Mouse (Mus musculus) forebrain, embryonic 13.5 days (tissue): ENCODE measurements around the gene Fank1. TPM values are rescaled to one million over a fixed set of nuclear protein-coding genes. Genes with fewer than 3 reads are reported as not detected.

ENCODE experiments used
- ATAC-seq: fragments of 200-750 bp; cut with Nextera tagmentation; 2 replicates; pipeline ENCODE4 v1.8.0; 2017
- H3K27ac ChIP-seq: fragments of 300-500 bp; sonication (generic); 2 replicates; pipeline ENCODE4 v1.5.1; 2015; ENCODE audit warnings: inconsistent platforms, mild to moderate bottlenecking, moderate library complexity
- H3K27me3 ChIP-seq: fragments of 300-500 bp; sonication (generic); 2 replicates; pipeline ENCODE4 v1.6.1; 2015; ENCODE audit warnings: mild to moderate bottlenecking, inconsistent platforms
- H3K36me3 ChIP-seq: fragments of 300-500 bp; sonication (generic); 2 replicates; pipeline ENCODE4 v1.6.1; 2015; ENCODE audit warnings: mild to moderate bottlenecking, inconsistent platforms; ENCODE audit not compliant: poor library complexity, severe bottlenecking
- H3K4me1 ChIP-seq: fragments of 300-500 bp; sonication (generic); 2 replicates; pipeline ENCODE4 v1.6.1; 2015; ENCODE audit warnings: inconsistent platforms
- H3K4me2 ChIP-seq: fragments of 300-500 bp; sonication (generic); 2 replicates; pipeline ENCODE4 v1.6.1; 2015; ENCODE audit warnings: inconsistent platforms, mild to moderate bottlenecking, moderate library complexity
- H3K4me3 ChIP-seq: fragments of 300-500 bp; sonication (generic); 2 replicates; pipeline ENCODE4 v1.5.1; 2015; ENCODE audit warnings: mild to moderate bottlenecking, inconsistent platforms
- H3K9ac ChIP-seq: fragments of 300-500 bp; sonication (generic); 2 replicates; pipeline ENCODE4 v1.6.1; 2015; ENCODE audit warnings: mild to moderate bottlenecking, inconsistent platforms
- H3K9me3 ChIP-seq: fragments of 300-500 bp; sonication (generic); replicated peaks from 2 replicates; pipeline ENCODE4 v1.6.1; 2016; ENCODE audit warnings: inconsistent platforms
- WGBS: fragments of 180-500 bp; shearing (Covaris S2); methylation state at CpG from one replicate; pipeline ENCODE4 v1.1.7; 2015; 5-methylcytosine and 5-hydroxymethylcytosine counted together
- polyA plus RNA-seq: library from polyadenylated mRNA; unstranded; fragments of >200 nt; fragmentation: Nextera tagmentation; extraction: Ambion mirVana; gene quantifications from 2 replicates; pipeline ENCODE4 v1.2.1, GENCODE M21; 2015

The Fank1 gene
- polyA plus RNA-seq, 1 experiment from 2014 or later, result 1.8 TPM

- Histone ChIP-seq H3K27me3 (no peaks in the 10 kb centered on the region), H3K9ac (no peak overlapping the region), H3K27ac (no peak overlapping the region), H3K4me1 (peaks cover 6% of the 10 kb centered on the region), H3K4me3 (no peak overlapping the region), H3K9me3 (no peaks in the 10 kb centered on the region), H3K4me2 (no peak overlapping the region), H3K36me3 (no peaks in the 10 kb centered on the region)
- ATAC-seq, result no peak
- WGBS, result 84% methylated on average over 2 of the region's 2 CpGs
Observed at GRCm38 (mm10) chr7:133794720-133795119, 18.1 kb downstream of the Fank1 start.

GRCm38 (mm10) chr7:133799928-133800327 lies 23.3 kb downstream of the Fank1 start:
- Histone ChIP-seq H3K4me3 (no peak overlapping the region), H3K9ac (no peak overlapping the region), H3K27ac (no peak overlapping the region), H3K4me1 (0 out of 2 replicates have a peak, but pooled peaks cover 3% of the 10 kb centered on the region), H3K9me3 (no peaks in the 10 kb centered on the region), H3K36me3 (no peaks in the 10 kb centered on the region), H3K4me2 (no peak overlapping the region), H3K27me3 (no peaks in the 10 kb centered on the region)
- no peak for ATAC-seq
- 85% methylated on average over 5 of the region's 5 CpGs for WGBS

GRCm38 (mm10) chr7:133801823-133802222 lies 25.2 kb downstream of the Fank1 start:
- no peak for ATAC-seq
- no peaks in the 10 kb centered on the region for H3K36me3 ChIP-seq
- 54% methylated on average over 6 of the region's 6 CpGs for WGBS
- no peak overlapping the region for H3K9ac ChIP-seq
- no peak overlapping the region for H3K4me2 ChIP-seq
- no peaks in the 10 kb centered on the region for H3K27me3 ChIP-seq
- H3K27ac ChIP-seq, result no peak overlapping the region
- H3K4me1 ChIP-seq, result 0 out of 2 replicates have a peak, but pooled peaks cover 3% of the 10 kb centered on the region
- no peak overlapping the region for H3K4me3 ChIP-seq
- no peaks in the 10 kb centered on the region for H3K9me3 ChIP-seq

- no peaks in the 10 kb centered on the region for H3K36me3 ChIP-seq
- 0 out of 2 replicates have a peak, but pooled peaks have one; percentile 51 for ATAC-seq
- H3K27me3 ChIP-seq, result no peaks in the 10 kb centered on the region
- H3K4me2 ChIP-seq, result no peak overlapping the region
- no peak overlapping the region for H3K4me3 ChIP-seq
- H3K9ac ChIP-seq, result no peak overlapping the region
- WGBS, result 58% methylated on average over 7 of the region's 7 CpGs
- no peaks in the 10 kb centered on the region for H3K9me3 ChIP-seq
- no peak overlapping the region for H3K27ac ChIP-seq
- H3K4me1 ChIP-seq, result 0 out of 2 replicates have a peak, but pooled peaks cover 3% of the 10 kb centered on the region
Observed at GRCm38 (mm10) chr7:133805614-133806175, 29.0 kb downstream of the Fank1 start.

- no peak overlapping the region for H3K9ac ChIP-seq
- WGBS, result 72% methylated on average over 7 of the region's 7 CpGs
- no peaks in the 10 kb centered on the region for H3K27me3 ChIP-seq
- H3K4me3 ChIP-seq, result no peak overlapping the region
- H3K4me1 ChIP-seq, result no peaks in the 10 kb centered on the region
- H3K9me3 ChIP-seq, result no peaks in the 10 kb centered on the region
- ATAC-seq, result no peak
- no peaks in the 10 kb centered on the region for H3K36me3 ChIP-seq
- H3K4me2 ChIP-seq, result no peak overlapping the region
- H3K27ac ChIP-seq, result peak overlapping the region; percentile 40
Observed at GRCm38 (mm10) chr7:133812927-133813326, 36.3 kb downstream of the Fank1 start.

- no peaks in the 10 kb centered on the region for H3K4me1 ChIP-seq
- H3K9me3 ChIP-seq, result no peaks in the 10 kb centered on the region
- no peak overlapping the region for H3K9ac ChIP-seq
- H3K4me3 ChIP-seq, result no peak overlapping the region
- no peak for ATAC-seq
- no peaks in the 10 kb centered on the region for H3K36me3 ChIP-seq
- H3K27ac ChIP-seq, result 0 out of 2 replicates have a peak overlapping the region, but pooled peaks have one; percentile 40
- no peaks in the 10 kb centered on the region for H3K27me3 ChIP-seq
- WGBS, result 70% methylated on average over 4 of the region's 4 CpGs
- no peak overlapping the region for H3K4me2 ChIP-seq
Observed at GRCm38 (mm10) chr7:133813331-133813730, 36.7 kb downstream of the Fank1 start.

- ATAC-seq, result no peak
- H3K4me3 ChIP-seq, result no peak overlapping the region
- H3K27me3 ChIP-seq, result no peaks in the 10 kb centered on the region
- H3K4me1 ChIP-seq, result no peaks in the 10 kb centered on the region
- 91% methylated on average over 6 of the region's 6 CpGs for WGBS
- peaks cover 3% of the 10 kb centered on the region; the same call in 1 of the 2 replicates for H3K9me3 ChIP-seq
- no peaks in the 10 kb centered on the region for H3K36me3 ChIP-seq
- H3K27ac ChIP-seq, result no peak overlapping the region
- no peak overlapping the region for H3K4me2 ChIP-seq
- no peak overlapping the region for H3K9ac ChIP-seq
Observed at GRCm38 (mm10) chr7:133823751-133824150, 47.1 kb downstream of the Fank1 start.

- no peak for ATAC-seq
- Histone ChIP-seq H3K9me3 (peaks cover 3% of the 10 kb centered on the region; the same call in 1 of the 2 replicates), H3K4me2 (no peak overlapping the region), H3K4me3 (no peak overlapping the region), H3K4me1 (no peaks in the 10 kb centered on the region), H3K9ac (no peak overlapping the region), H3K27me3 (no peaks in the 10 kb centered on the region), H3K27ac (no peak overlapping the region), H3K36me3 (no peaks in the 10 kb centered on the region)
- 94% methylated on average over 2 of the region's 2 CpGs for WGBS
Observed at GRCm38 (mm10) chr7:133824579-133824978, 47.9 kb downstream of the Fank1 start.

GRCm38 (mm10) chr7:133828514-133828913 lies 51.9 kb downstream of the Fank1 start:
- H3K27ac ChIP-seq, result no peak overlapping the region; the same call in 1 of the 2 replicates
- no peaks in the 10 kb centered on the region for H3K4me1 ChIP-seq
- ATAC-seq, result no peak
- 48% methylated on average over 4 of the region's 4 CpGs for WGBS
- H3K9me3 ChIP-seq, result peaks cover 3% of the 10 kb centered on the region; the same call in 1 of the 2 replicates
- H3K4me3 ChIP-seq, result no peak overlapping the region
- H3K27me3 ChIP-seq, result no peaks in the 10 kb centered on the region
- no peak overlapping the region for H3K9ac ChIP-seq
- H3K4me2 ChIP-seq, result no peak overlapping the region
- no peaks in the 10 kb centered on the region for H3K36me3 ChIP-seq

GRCm38 (mm10) chr7:133829579-133829978 lies 52.9 kb downstream of the Fank1 start:
- WGBS, result 75% methylated on average over 7 of the region's 7 CpGs
- ATAC-seq, result no peak
- Histone ChIP-seq H3K4me2 (no peak overlapping the region), H3K4me1 (no peaks in the 10 kb centered on the region), H3K4me3 (no peak overlapping the region), H3K9me3 (no peaks in the 10 kb centered on the region), H3K36me3 (no peaks in the 10 kb centered on the region), H3K9ac (no peak overlapping the region), H3K27ac (no peak overlapping the region), H3K27me3 (no peaks in the 10 kb centered on the region)

GRCm38 (mm10) chr7:133839546-133839945 lies 62.9 kb downstream of the Fank1 start:
- no peak for ATAC-seq
- Histone ChIP-seq H3K4me2 (no peak overlapping the region), H3K4me3 (no peak overlapping the region), H3K27me3 (no peaks in the 10 kb centered on the region), H3K9me3 (no peaks in the 10 kb centered on the region), H3K27ac (no peak overlapping the region), H3K36me3 (no peaks in the 10 kb centered on the region), H3K9ac (no peak overlapping the region), H3K4me1 (no peaks in the 10 kb centered on the region)
- WGBS, result 78% methylated on average over 4 of the region's 4 CpGs

- Histone ChIP-seq H3K4me2 (no peak overlapping the region), H3K27ac (no peak overlapping the region), H3K4me1 (no peaks in the 10 kb centered on the region), H3K9me3 (no peaks in the 10 kb centered on the region), H3K9ac (no peak overlapping the region), H3K36me3 (no peaks in the 10 kb centered on the region), H3K27me3 (no peaks in the 10 kb centered on the region), H3K4me3 (no peak overlapping the region)
- no peak for ATAC-seq
- 82% methylated on average over 6 of the region's 6 CpGs for WGBS
Observed at GRCm38 (mm10) chr7:133842079-133842478, 65.4 kb downstream of the Fank1 start.

GRCm38 (mm10) chr7:133847175-133847574 lies 70.5 kb downstream of the Fank1 start:
- no peak overlapping the region for H3K4me2 ChIP-seq
- no peaks in the 10 kb centered on the region for H3K4me1 ChIP-seq
- no peaks in the 10 kb centered on the region for H3K36me3 ChIP-seq
- H3K27ac ChIP-seq, result no peak overlapping the region
- H3K9me3 ChIP-seq, result no peaks in the 10 kb centered on the region
- no peak overlapping the region for H3K9ac ChIP-seq
- H3K4me3 ChIP-seq, result no peak overlapping the region
- ATAC-seq, result no peak
- WGBS, result 20% methylated on average over 1 of the region's 1 CpGs
- H3K27me3 ChIP-seq, result no peaks in the 10 kb centered on the region
